Mouse (Mus musculus) gastrocnemius, postnatal 25 days (tissue): ENCODE measurements around the gene Cfap57. TPM values are rescaled to one million over a fixed set of nuclear protein-coding genes. Genes with fewer than 3 reads are reported as not detected.

Experiments used
- DNase-seq: peaks from one replicate; pipeline ENCODE4 v3.0.0; 2022
- total RNA-seq, 2 experiments: library from RNA; stranded (reverse); gene quantifications; 1 replicate in 1 of 2; 2 replicates in 1 of 2; pipeline ENCODE4 v1.2.3; 2021

Gene Cfap57
- total RNA-seq, 2 experiments from 2014 or later = not detected

GRCm38 (mm10) chr4:118564062-118564925 lies 56.3 kb downstream of the Cfap57 start:
- DNase-seq = no peak

GRCm38 (mm10) chr4:118553039-118553649 lies 67.4 kb downstream of the Cfap57 start:
- DNase-seq = no peak

GRCm38 (mm10) chr4:118548130-118548480 lies 72.5 kb downstream of the Cfap57 start:
- peak; percentile 67 for DNase-seq

- DNase-seq = peak; percentile 76
Measured at GRCm38 (mm10) chr4:118547424-118548129, 73.0 kb downstream of the Cfap57 start.

- DNase-seq = no peak
Measured at GRCm38 (mm10) chr4:118544441-118545127, 76.0 kb downstream of the Cfap57 start.

GRCm38 (mm10) chr4:118543592-118544260 lies 76.9 kb downstream of the Cfap57 start, which contains the start of gene Tmem125:
Gene Tmem125, minus strand, starts transcription at chr4:118544044.
- DNase-seq = peak; percentile 15

GRCm38 (mm10) chr4:118543158-118543530 lies 77.4 kb downstream of the Cfap57 start:
- DNase-seq = no peak

- no peak for DNase-seq
Measured at GRCm38 (mm10) chr4:118542510-118543157, 77.9 kb downstream of the Cfap57 start.

- DNase-seq = no peak
Measured at GRCm38 (mm10) chr4:118539904-118540303, 80.7 kb downstream of the Cfap57 start.

GRCm38 (mm10) chr4:118537801-118538200 lies 82.8 kb downstream of the Cfap57 start:
- DNase-seq = no peak

- no peak for DNase-seq
Measured at GRCm38 (mm10) chr4:118535610-118536009, 85.0 kb downstream of the Cfap57 start.

GRCm38 (mm10) chr4:118533605-118534004 lies 87.0 kb downstream of the Cfap57 start:
- no peak for DNase-seq

- no peak for DNase-seq
Measured at GRCm38 (mm10) chr4:118533156-118533555, 87.4 kb downstream of the Cfap57 start.

- no peak for DNase-seq
Measured at GRCm38 (mm10) chr4:118532663-118533062, 87.9 kb downstream of the Cfap57 start.

- DNase-seq = no peak
Measured at GRCm38 (mm10) chr4:118527720-118528119, 92.9 kb downstream of the Cfap57 start.

GRCm38 (mm10) chr4:118527335-118527681 lies 93.3 kb downstream of the Cfap57 start:
- DNase-seq = no peak

- DNase-seq = no peak
Measured at GRCm38 (mm10) chr4:118526408-118527334, 93.9 kb downstream of the Cfap57 start, which contains the start of gene 2610528J11Rik. Gene 2610528J11Rik, plus strand, starts transcription at chr4:118526999.

GRCm38 (mm10) chr4:118525779-118526178 lies 94.8 kb downstream of the Cfap57 start:
- DNase-seq = no peak

GRCm38 (mm10) chr4:118523976-118524375 lies 96.6 kb downstream of the Cfap57 start:
- DNase-seq = no peak

GRCm38 (mm10) chr4:118522248-118522647 lies 98.3 kb downstream of the Cfap57 start:
- no peak for DNase-seq
